Mouse (Mus musculus) granulocyte monocyte progenitor cell, adult 5-6 weeks (primary cell): ENCODE results near the gene Cemip2. TPM values are rescaled to one million over a fixed set of nuclear protein-coding genes. Genes with fewer than 3 reads are reported as not detected.
A peak's percentile ranks its signal among the peaks of the same experiment; 100 is the strongest.
"Not testable (repeated sequence)": the region's sequence is repeated elsewhere in the genome, so short reads cannot be mapped to it uniquely, and the experiment has no call there.

Experiments
- ATAC-seq: replicated peaks from 2 replicates; pipeline ENCODE4 v1.8.0; 2016; ENCODE audit warnings: mild to moderate bottlenecking, moderate TSS enrichment, inconsistent platforms; ENCODE audit not compliant: poor library complexity, severe bottlenecking
- total RNA-seq, 2 experiments: library from RNA; stranded (forward) in 1 of 2; stranded (reverse) in 1 of 2; fragments of 200-712, 200-1000 nt in 1 of 2; fragments of >200 nt in 1 of 2; fragmentation: Nextera tagmentation in 1 of 2; gene quantifications; 2 replicates each; pipeline ENCODE4 v1.2.3; 2014 to 2017

Gene Cemip2
- total RNA-seq, 2 experiments from 2014 or later, result 13.9 to 24.0 TPM

- ATAC-seq, result peak; percentile 74
Measured at GRCm38 (mm10) chr19:21862289-21862990, 84.3 kb downstream of the Cemip2 start.

GRCm38 (mm10) chr19:21862991-21863931 is 85.1 kb downstream of the Cemip2 start:
- 0 out of 2 replicates have a peak, but pooled peaks have one; percentile 23 for ATAC-seq

- ATAC-seq, result peak; percentile 57
Measured at GRCm38 (mm10) chr19:21865242-21866055, 87.3 kb downstream of the Cemip2 start.

- ATAC-seq, result no peak
Measured at GRCm38 (mm10) chr19:21866094-21866493, 88.0 kb downstream of the Cemip2 start.

GRCm38 (mm10) chr19:21866756-21867155 is 88.6 kb downstream of the Cemip2 start:
- ATAC-seq, result not testable (repeated sequence)

GRCm38 (mm10) chr19:21868471-21868870 is 90.3 kb downstream of the Cemip2 start:
- ATAC-seq, result no peak

GRCm38 (mm10) chr19:21882110-21882940 is 104.2 kb downstream of the Cemip2 start:
- no peak for ATAC-seq

- no peak for ATAC-seq
Measured at GRCm38 (mm10) chr19:21883053-21883452, 104.9 kb downstream of the Cemip2 start.

- ATAC-seq, result no peak
Measured at GRCm38 (mm10) chr19:21883922-21884321, 105.8 kb downstream of the Cemip2 start.

GRCm38 (mm10) chr19:21884385-21884784 is 106.2 kb downstream of the Cemip2 start:
- ATAC-seq, result no peak

GRCm38 (mm10) chr19:21886166-21886657 is 108.1 kb downstream of the Cemip2 start:
- ATAC-seq, result no peak

- ATAC-seq, result no peak
Measured at GRCm38 (mm10) chr19:21890699-21891098, 112.6 kb downstream of the Cemip2 start.

- ATAC-seq, result no peak
Measured at GRCm38 (mm10) chr19:21894792-21895191, 116.7 kb downstream of the Cemip2 start.

- peak; percentile 69 for ATAC-seq
Measured at GRCm38 (mm10) chr19:21895540-21895939, 117.4 kb downstream of the Cemip2 start.

GRCm38 (mm10) chr19:21897122-21897827 is 119.1 kb downstream of the Cemip2 start:
- peak; percentile 96 for ATAC-seq

- no peak for ATAC-seq
Measured at GRCm38 (mm10) chr19:21898015-21898939, 120.1 kb downstream of the Cemip2 start.
